Mouse (Mus musculus) hindbrain, embryonic 16.5 days (tissue): ENCODE results near the gene Olfr60. TPM values are rescaled to one million over a fixed set of nuclear protein-coding genes. Genes with fewer than 3 reads are reported as not detected.

Experiments used
- ATAC-seq: fragments of 200-750 bp; cut with Nextera tagmentation; 2 replicates; pipeline ENCODE4 v1.8.0; 2017; ENCODE audit warnings: moderate TSS enrichment, moderate library complexity
- H3K27ac ChIP-seq: fragments of 300-500 bp; sonication (generic); 2 replicates; pipeline ENCODE4 v1.5.1; 2014; ENCODE audit warnings: low read depth, mild to moderate bottlenecking, control low read depth, low read length, moderate library complexity
- H3K27me3 ChIP-seq: fragments of 300-500 bp; sonication (generic); replicated peaks from 2 replicates; pipeline ENCODE4 v1.6.1; 2014; ENCODE audit warnings: low read length; ENCODE audit not compliant: control insufficient read depth, insufficient read depth
- H3K36me3 ChIP-seq: fragments of 300-500 bp; sonication (generic); 2 replicates; pipeline ENCODE4 v1.6.1; 2014; ENCODE audit warnings: mild to moderate bottlenecking, low read length, moderate library complexity, mixed read lengths; ENCODE audit not compliant: control insufficient read depth, insufficient read depth
- H3K4me1 ChIP-seq: fragments of 300-500 bp; sonication (generic); 2 replicates; pipeline ENCODE4 v1.6.1; 2014; ENCODE audit warnings: low read depth, low read length; ENCODE audit not compliant: control insufficient read depth, insufficient read depth
- H3K4me2 ChIP-seq: fragments of 300-500 bp; sonication (generic); 2 replicates; pipeline ENCODE4 v1.6.1; 2014; ENCODE audit warnings: mild to moderate bottlenecking, low read length, control low read depth, moderate library complexity
- H3K4me3 ChIP-seq: fragments of 300-500 bp; sonication (generic); 2 replicates; pipeline ENCODE4 v1.5.1; 2014; ENCODE audit warnings: mild to moderate bottlenecking, low read length, control low read depth, moderate library complexity
- H3K9ac ChIP-seq: fragments of 300-500 bp; sonication (generic); 2 replicates; pipeline ENCODE4 v1.6.1; 2014; ENCODE audit warnings: low read depth, mild to moderate bottlenecking, control low read depth, low read length, moderate library complexity
- H3K9me3 ChIP-seq: fragments of 300-500 bp; sonication (generic); 2 replicates; pipeline ENCODE4 v1.6.1; 2014; ENCODE audit warnings: mild to moderate bottlenecking, low read length, moderate library complexity; ENCODE audit not compliant: control insufficient read depth
- WGBS: fragments of 180-500 bp; shearing (Covaris S2); extraction: QIAGEN DNeasy Blood & Tissue Kit; methylation state at CpG from one replicate; pipeline ENCODE4 v1.1.7; 2014; 5-methylcytosine and 5-hydroxymethylcytosine counted together
- polyA plus RNA-seq: library from polyadenylated mRNA; unstranded; fragments of >200 nt; fragmentation: Nextera tagmentation; extraction: Ambion mirVana; gene quantifications from 2 replicates; pipeline ENCODE4 v1.2.1, GENCODE M21; 2015

The Olfr60 gene
- polyA plus RNA-seq, 1 experiment from 2014 or later, result not detected

DNA sequence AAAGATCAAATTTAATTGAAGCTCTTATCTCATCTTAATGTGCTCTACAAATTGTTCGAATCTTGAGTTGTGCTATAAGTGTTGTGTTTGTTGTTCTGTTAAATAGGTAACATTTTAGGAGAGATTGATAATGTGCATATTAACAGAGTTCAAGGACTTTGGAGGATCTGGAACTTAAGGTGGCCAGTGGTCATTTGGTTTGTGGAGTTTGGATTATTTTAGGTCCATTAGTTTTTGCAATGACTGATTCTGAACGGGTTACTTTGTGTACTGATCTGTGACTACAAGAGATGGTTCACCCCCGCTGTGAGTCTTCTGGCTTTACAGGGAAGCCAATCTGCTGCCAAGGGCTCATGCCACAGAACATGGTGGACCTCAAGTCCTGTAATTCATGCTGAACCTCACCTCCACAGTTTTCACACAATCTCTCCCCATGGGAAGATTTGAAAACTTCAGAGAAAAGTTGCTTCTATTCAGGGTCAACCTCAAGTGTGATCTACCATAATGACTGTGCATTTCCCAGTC is 41.5 kb downstream of the Olfr60 start:
- H3K9me3 ChIP-seq, result no peaks in the 10 kb centered on the region
- no peak overlapping the region for H3K27ac ChIP-seq
- 90% methylated on average over 3 of the region's 3 CpGs for WGBS
- H3K9ac ChIP-seq, result no peak overlapping the region
- H3K4me2 ChIP-seq, result no peak overlapping the region
- no peak overlapping the region for H3K4me3 ChIP-seq
- no peaks in the 10 kb centered on the region for H3K36me3 ChIP-seq
- H3K4me1 ChIP-seq, result no peaks in the 10 kb centered on the region
- ATAC-seq, result no peak
- H3K27me3 ChIP-seq, result no peaks in the 10 kb centered on the region

DNA sequence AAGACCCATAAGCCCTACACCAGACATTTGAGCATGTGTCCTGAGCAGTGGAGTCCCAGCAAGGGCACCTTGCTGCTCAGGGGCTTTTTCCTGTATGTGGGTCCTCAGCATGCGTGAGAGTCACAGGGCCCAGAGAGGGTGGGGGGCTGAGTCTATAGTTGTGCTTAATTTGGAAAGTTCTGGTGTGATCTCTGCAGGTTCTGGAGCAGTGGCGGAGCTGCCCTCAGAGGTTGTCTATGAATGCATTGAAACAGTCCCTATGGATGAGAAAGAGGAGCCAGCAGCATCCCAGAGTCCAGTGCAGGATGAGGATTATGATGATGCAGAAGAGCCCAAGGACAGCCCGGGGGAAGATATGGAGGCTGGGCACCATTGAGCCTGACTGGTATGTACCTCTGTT is 62.1 kb downstream of the Olfr60 start:
- H3K27me3 ChIP-seq, result no peaks in the 10 kb centered on the region
- no peaks in the 10 kb centered on the region for H3K36me3 ChIP-seq
- H3K4me2 ChIP-seq, result no peak overlapping the region
- H3K9me3 ChIP-seq, result no peaks in the 10 kb centered on the region
- 86% methylated on average over 3 of the region's 3 CpGs for WGBS
- H3K4me3 ChIP-seq, result no peak overlapping the region
- no peaks in the 10 kb centered on the region for H3K4me1 ChIP-seq
- no peak for ATAC-seq
- no peak overlapping the region for H3K9ac ChIP-seq
- no peak overlapping the region for H3K27ac ChIP-seq

DNA sequence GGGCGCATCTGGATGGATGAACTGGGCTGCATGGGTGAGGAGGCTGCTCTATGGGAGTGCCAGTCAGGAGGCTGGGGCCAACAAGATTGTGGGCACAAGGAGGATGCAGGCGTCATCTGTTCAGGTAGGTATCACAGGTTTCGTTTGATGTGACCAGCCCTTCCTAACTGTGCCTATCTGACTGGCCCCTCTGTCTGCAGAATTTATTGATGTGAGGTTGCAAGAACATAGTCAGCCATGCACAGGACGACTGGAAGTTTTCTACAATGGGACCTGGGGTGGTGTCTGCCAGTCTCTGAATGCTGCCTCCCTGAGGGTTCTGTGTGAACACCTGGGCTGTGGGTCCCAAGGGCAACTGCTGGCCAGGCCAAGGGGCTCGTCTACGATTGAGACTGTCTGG is 64.6 kb downstream of the Olfr60 start:
- H3K4me2 ChIP-seq, result no peak overlapping the region
- H3K9ac ChIP-seq, result no peak overlapping the region
- no peak for ATAC-seq
- WGBS, result 78% methylated on average over 6 of the region's 6 CpGs
- no peaks in the 10 kb centered on the region for H3K27me3 ChIP-seq
- no peak overlapping the region for H3K27ac ChIP-seq
- no peaks in the 10 kb centered on the region for H3K4me1 ChIP-seq
- H3K4me3 ChIP-seq, result no peak overlapping the region
- H3K9me3 ChIP-seq, result no peaks in the 10 kb centered on the region
- H3K36me3 ChIP-seq, result no peaks in the 10 kb centered on the region

DNA sequence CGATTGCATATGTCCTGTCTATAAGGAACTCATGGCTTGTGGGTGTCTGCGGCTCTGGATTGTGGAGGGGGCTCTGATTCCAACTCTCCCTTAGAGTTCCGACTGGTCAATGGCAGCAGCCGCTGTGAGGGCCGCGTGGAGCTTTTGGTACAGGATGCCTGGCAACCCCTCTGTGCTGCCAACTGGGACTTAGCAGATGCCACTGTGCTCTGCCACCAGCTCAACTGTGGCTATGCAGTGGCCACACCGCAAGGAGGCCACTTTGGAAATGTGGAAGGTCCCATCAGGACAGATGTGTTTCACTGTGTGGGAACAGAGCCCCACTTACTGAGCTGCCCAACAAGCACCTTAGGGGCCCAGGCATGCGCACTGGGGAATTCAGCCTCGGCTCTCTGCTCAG is 65.7 kb downstream of the Olfr60 start:
- H3K4me1 ChIP-seq, result no peaks in the 10 kb centered on the region
- H3K9ac ChIP-seq, result no peak overlapping the region
- no peak overlapping the region for H3K27ac ChIP-seq
- no peaks in the 10 kb centered on the region for H3K36me3 ChIP-seq
- no peaks in the 10 kb centered on the region for H3K27me3 ChIP-seq
- no peak overlapping the region for H3K4me2 ChIP-seq
- no peak for ATAC-seq
- H3K4me3 ChIP-seq, result no peak overlapping the region
- H3K9me3 ChIP-seq, result no peaks in the 10 kb centered on the region
- 91% methylated on average over 9 of the region's 9 CpGs for WGBS

Other genes with a start within 250 kb of the Olfr60 start
- gene Paox, start 245.9 kb downstream of the Olfr60 start, polyA plus RNA-seq, result 8.9 and 9.9 TPM in 2 replicates
- 124 and 128 TPM in 2 replicates for gene Echs1, start 245.2 kb downstream of the Olfr60 start, polyA plus RNA-seq
- 31.1 and 32.1 TPM in 2 replicates for gene Mtg1, start 224.1 kb downstream of the Olfr60 start, polyA plus RNA-seq
- gene Sprn, start 206.8 kb downstream of the Olfr60 start, polyA plus RNA-seq, result 30.8 and 31.2 TPM in 2 replicates
- gene Olfr522, start 196.9 kb downstream of the Olfr60 start, polyA plus RNA-seq, result not detected in 2 replicates
- not detected in 2 replicates for gene Olfr523, start 188.5 kb downstream of the Olfr60 start, polyA plus RNA-seq
- not detected in 2 replicates for gene Olfr524, start 155.7 kb downstream of the Olfr60 start, polyA plus RNA-seq
- not detected in 2 replicates for gene Cd163l1, start 143.4 kb downstream of the Olfr60 start, polyA plus RNA-seq
- gene 5830411N06Rik, start 114.4 kb downstream of the Olfr60 start, polyA plus RNA-seq, result not detected in 2 replicates
- not detected in 2 replicates for gene Olfr525, start 40.8 kb downstream of the Olfr60 start, polyA plus RNA-seq
- not detected in 2 replicates for gene Olfr527, start 27.7 kb downstream of the Olfr60 start, polyA plus RNA-seq
- gene Olfr530, start 14.7 kb upstream of the Olfr60 start, polyA plus RNA-seq, result not detected in 2 replicates
- gene Olfr531, start 41.2 kb upstream of the Olfr60 start, polyA plus RNA-seq, result not detected in 2 replicates
- not detected in 2 replicates for gene Olfr532, start 60.0 kb upstream of the Olfr60 start, polyA plus RNA-seq
- not detected in 2 replicates for gene Olfr533, start 101.7 kb upstream of the Olfr60 start, polyA plus RNA-seq
- gene Olfr535, start 122.5 kb upstream of the Olfr60 start, polyA plus RNA-seq, result not detected in 2 replicates
- not detected in 2 replicates for gene Olfr536, start 145.7 kb upstream of the Olfr60 start, polyA plus RNA-seq
- not detected in 2 replicates for gene Olfr538, start 206.2 kb upstream of the Olfr60 start, polyA plus RNA-seq
- 0.05 TPM in 1 of 2 replicates, not detected in the other for gene Olfr46, start 239.6 kb upstream of the Olfr60 start, polyA plus RNA-seq